Mouse (Mus musculus) midbrain, embryonic 13.5 days (tissue): ENCODE data around the gene Rogdi. TPM values are rescaled to one million over a fixed set of nuclear protein-coding genes. Genes with fewer than 3 reads are reported as not detected.

Experiments
- ATAC-seq: fragments of 200-750 bp; cut with Nextera tagmentation; 2 replicates; pipeline ENCODE4 v1.8.0; 2017; ENCODE audit warnings: mild to moderate bottlenecking, moderate TSS enrichment, moderate library complexity
- H3K27ac ChIP-seq: fragments of 300-500 bp; sonication (generic); 2 replicates; pipeline ENCODE4 v1.5.1; 2015; ENCODE audit warnings: inconsistent platforms, mild to moderate bottlenecking, moderate library complexity
- H3K27me3 ChIP-seq: fragments of 300-500 bp; sonication (generic); 2 replicates; pipeline ENCODE4 v1.6.1; 2015; ENCODE audit warnings: mild to moderate bottlenecking, inconsistent platforms
- H3K36me3 ChIP-seq: fragments of 300-500 bp; sonication (generic); 2 replicates; pipeline ENCODE4 v1.6.1; 2015; ENCODE audit warnings: mild to moderate bottlenecking, inconsistent platforms
- H3K4me1 ChIP-seq: fragments of 300-500 bp; sonication (generic); replicated peaks from 2 replicates; pipeline ENCODE4 v1.6.1; 2015; ENCODE audit warnings: inconsistent platforms
- H3K4me2 ChIP-seq: fragments of 300-500 bp; sonication (generic); replicated peaks from 2 replicates; pipeline ENCODE4 v1.6.1; 2015; ENCODE audit warnings: moderate library complexity, mild to moderate bottlenecking, inconsistent platforms
- H3K4me3 ChIP-seq: fragments of 300-500 bp; sonication (generic); replicated peaks from 2 replicates; pipeline ENCODE4 v1.5.1; 2015; ENCODE audit warnings: mild to moderate bottlenecking, inconsistent platforms
- H3K9ac ChIP-seq: fragments of 300-500 bp; sonication (generic); replicated peaks from 2 replicates; pipeline ENCODE4 v1.6.1; 2015; ENCODE audit warnings: mild to moderate bottlenecking, inconsistent platforms
- H3K9me3 ChIP-seq: fragments of 300-500 bp; sonication (generic); 2 replicates; pipeline ENCODE4 v1.6.1; 2016; ENCODE audit warnings: mild to moderate bottlenecking, inconsistent platforms
- WGBS: fragments of 180-500 bp; shearing (Covaris S2); methylation state at CpG from one replicate; pipeline ENCODE4 v1.1.7; 2015; 5-methylcytosine and 5-hydroxymethylcytosine counted together
- polyA plus RNA-seq: library from polyadenylated mRNA; unstranded; fragments of >200 nt; fragmentation: Nextera tagmentation; extraction: Ambion mirVana; gene quantifications from 2 replicates; pipeline ENCODE4 v1.2.1, GENCODE M21; 2015

The Rogdi gene
- polyA plus RNA-seq, 1 experiment from 2014 or later: 137 TPM

- 57% methylated on average over 13 of the region's 13 CpGs for WGBS
- Histone ChIP-seq H3K9ac (peak overlapping the region; percentile 78), H3K4me2 (peak overlapping the region; percentile 78), H3K9me3 (no peaks in the 10 kb centered on the region), H3K27ac (peak overlapping the region; percentile 82), H3K4me3 (peak overlapping the region; percentile 68), H3K27me3 (no peaks in the 10 kb centered on the region), H3K4me1 (peaks cover 26% of the 10 kb centered on the region), H3K36me3 (peaks cover 53% of the 10 kb centered on the region)
- ATAC-seq: no peak
Observed at GRCm38 (mm10) chr16:5012036-5013005, 1.0 kb downstream of the Rogdi start.

GRCm38 (mm10) chr16:5011285-5011684 lies 2.1 kb downstream of the Rogdi start:
- no peak overlapping the region for H3K27ac ChIP-seq
- no peaks in the 10 kb centered on the region for H3K27me3 ChIP-seq
- ATAC-seq: no peak
- peaks cover 43% of the 10 kb centered on the region for H3K36me3 ChIP-seq
- no peak overlapping the region for H3K9ac ChIP-seq
- H3K4me1 ChIP-seq: peaks cover 26% of the 10 kb centered on the region
- H3K4me2 ChIP-seq: no peak overlapping the region
- no peak overlapping the region for H3K4me3 ChIP-seq
- WGBS: 97% methylated on average over 7 of the region's 7 CpGs
- no peaks in the 10 kb centered on the region for H3K9me3 ChIP-seq

GRCm38 (mm10) chr16:5010371-5010935 lies 2.9 kb downstream of the Rogdi start:
- peaks cover 26% of the 10 kb centered on the region for H3K4me1 ChIP-seq
- WGBS: 87% methylated on average over 10 of the region's 10 CpGs
- peaks cover 34% of the 10 kb centered on the region for H3K36me3 ChIP-seq
- no peak overlapping the region for H3K9ac ChIP-seq
- no peak overlapping the region for H3K4me3 ChIP-seq
- H3K27me3 ChIP-seq: no peaks in the 10 kb centered on the region
- H3K4me2 ChIP-seq: no peak overlapping the region
- no peak overlapping the region for H3K27ac ChIP-seq
- H3K9me3 ChIP-seq: no peaks in the 10 kb centered on the region
- ATAC-seq: no peak

GRCm38 (mm10) chr16:5008076-5008475 lies 5.3 kb downstream of the Rogdi start:
- Histone ChIP-seq H3K4me3 (no peak overlapping the region), H3K9me3 (no peaks in the 10 kb centered on the region), H3K9ac (no peak overlapping the region), H3K27ac (no peak overlapping the region), H3K4me1 (peaks cover 26% of the 10 kb centered on the region), H3K4me2 (no peak overlapping the region), H3K36me3 (peaks cover 22% of the 10 kb centered on the region), H3K27me3 (no peaks in the 10 kb centered on the region)
- no peak for ATAC-seq
- WGBS: 85% methylated on average over 12 of the region's 12 CpGs

- 61% methylated on average over 6 of the region's 6 CpGs for WGBS
Observed at GRCm38 (mm10) chr16:5007492-5007891, 5.9 kb downstream of the Rogdi start.

GRCm38 (mm10) chr16:5007067-5007466 lies 6.3 kb downstream of the Rogdi start, which contains the start of gene Smim22:
TSS of gene Smim22 (plus strand) at chr16:5007288.
- no peak within 1 kb of the TSS for H3K9ac ChIP-seq
- H3K27ac ChIP-seq: no peak within 1 kb of the TSS
- H3K4me2 ChIP-seq: no peak within 1 kb of the TSS
- H3K9me3 ChIP-seq: no peaks in the 10 kb centered on the region
- H3K4me1 ChIP-seq: peaks cover 16% of the 10 kb centered on the region
- H3K4me3 ChIP-seq: no peak within 1 kb of the TSS
- H3K36me3 ChIP-seq: peaks cover 22% of the 10 kb centered on the region
- WGBS: 50% methylated on average over 5 of the region's 5 CpGs
- no peaks in the 10 kb centered on the region for H3K27me3 ChIP-seq
- ATAC-seq: no peak

More at GRCm38 (mm10) chr16:5007492-5007891, 5.9 kb downstream of the Rogdi start:
- Histone ChIP-seq H3K9me3 (no peaks in the 10 kb centered on the region), H3K9ac (no peak overlapping the region), H3K27ac (no peak overlapping the region), H3K4me1 (peaks cover 20% of the 10 kb centered on the region), H3K4me3 (no peak overlapping the region), H3K27me3 (no peaks in the 10 kb centered on the region), H3K4me2 (no peak overlapping the region), H3K36me3 (peaks cover 22% of the 10 kb centered on the region)
- ATAC-seq: no peak

- H3K9me3 ChIP-seq: no peaks in the 10 kb centered on the region
- H3K27me3 ChIP-seq: no peaks in the 10 kb centered on the region
- 70% methylated on average over 3 of the region's 3 CpGs for WGBS
- H3K4me2 ChIP-seq: no peak overlapping the region
- H3K27ac ChIP-seq: no peak overlapping the region
- H3K9ac ChIP-seq: no peak overlapping the region
- H3K4me3 ChIP-seq: no peak overlapping the region
- no peaks in the 10 kb centered on the region for H3K4me1 ChIP-seq
- H3K36me3 ChIP-seq: no peaks in the 10 kb centered on the region
- ATAC-seq: no peak
Observed at GRCm38 (mm10) chr16:5000611-5001010, 12.7 kb downstream of the Rogdi start.

- no peaks in the 10 kb centered on the region for H3K9me3 ChIP-seq
- H3K9ac ChIP-seq: no peak overlapping the region
- no peaks in the 10 kb centered on the region for H3K27me3 ChIP-seq
- no peak for ATAC-seq
- no peak overlapping the region for H3K27ac ChIP-seq
- WGBS: 76% methylated on average over 1 of the region's 1 CpGs
- no peaks in the 10 kb centered on the region for H3K4me1 ChIP-seq
- no peak overlapping the region for H3K4me2 ChIP-seq
- no peak overlapping the region for H3K4me3 ChIP-seq
- H3K36me3 ChIP-seq: no peaks in the 10 kb centered on the region
Observed at GRCm38 (mm10) chr16:4998984-4999383, 14.4 kb downstream of the Rogdi start.

GRCm38 (mm10) chr16:4997553-4997952 lies 15.8 kb downstream of the Rogdi start, which contains the start of gene Sept12:
TSS of gene Sept12 (minus strand) at chr16:4997852.
- no peak within 1 kb of the TSS for H3K4me3 ChIP-seq
- H3K27me3 ChIP-seq: no peaks in the 10 kb centered on the region
- H3K27ac ChIP-seq: no peak within 1 kb of the TSS
- no peaks in the 10 kb centered on the region for H3K9me3 ChIP-seq
- H3K4me2 ChIP-seq: no peak within 1 kb of the TSS
- H3K4me1 ChIP-seq: no peaks in the 10 kb centered on the region
- H3K9ac ChIP-seq: no peak within 1 kb of the TSS
- 78% methylated on average over 3 of the region's 3 CpGs for WGBS
- H3K36me3 ChIP-seq: no peaks in the 10 kb centered on the region
- no peak for ATAC-seq

GRCm38 (mm10) chr16:4993276-4993675 lies 20.1 kb downstream of the Rogdi start:
- Histone ChIP-seq H3K4me3 (no peak overlapping the region), H3K4me2 (no peak overlapping the region), H3K4me1 (no peaks in the 10 kb centered on the region), H3K36me3 (no peaks in the 10 kb centered on the region), H3K27me3 (no peaks in the 10 kb centered on the region), H3K9me3 (no peaks in the 10 kb centered on the region), H3K9ac (no peak overlapping the region), H3K27ac (no peak overlapping the region)
- WGBS: 89% methylated on average over 4 of the region's 4 CpGs
- ATAC-seq: no peak

GRCm38 (mm10) chr16:4984717-4985116 lies 28.6 kb downstream of the Rogdi start:
- H3K4me3 ChIP-seq: no peak overlapping the region
- no peaks in the 10 kb centered on the region for H3K4me1 ChIP-seq
- no peaks in the 10 kb centered on the region for H3K27me3 ChIP-seq
- no peak overlapping the region for H3K9ac ChIP-seq
- H3K36me3 ChIP-seq: no peaks in the 10 kb centered on the region
- H3K27ac ChIP-seq: no peak overlapping the region
- 94% methylated on average over 12 of the region's 12 CpGs for WGBS
- H3K4me2 ChIP-seq: no peak overlapping the region
- H3K9me3 ChIP-seq: no peaks in the 10 kb centered on the region
- ATAC-seq: no peak

- H3K9ac ChIP-seq: no peak overlapping the region
- H3K36me3 ChIP-seq: no peaks in the 10 kb centered on the region
- H3K4me3 ChIP-seq: no peak overlapping the region
- no peaks in the 10 kb centered on the region for H3K27me3 ChIP-seq
- H3K9me3 ChIP-seq: no peaks in the 10 kb centered on the region
- H3K4me2 ChIP-seq: no peak overlapping the region
- no peak for ATAC-seq
- no peaks in the 10 kb centered on the region for H3K4me1 ChIP-seq
- no peak overlapping the region for H3K27ac ChIP-seq
- 77% methylated on average over 4 of the region's 4 CpGs for WGBS
Observed at GRCm38 (mm10) chr16:4979755-4980380, 33.5 kb downstream of the Rogdi start.
